8 mouse cellular contexts compared by ENCODE assay signal in genomic region chr3:149845083-149845825, GRCm38 (mm10).
DNase-seq lines count a peak whose midpoint lies in the region; ATAC-seq and TF ChIP-seq lines count a peak whose summit lies in the region.

No protein-coding gene starts in this region.

- no peaks in the 10 kb centered on the region for H3K36me3 ChIP-seq in kidney, postnatal 0 days (ENCODE audit: insufficient read depth, low read length)
- H3K36me3 ChIP-seq in embryonic facial prominence, embryonic 15.5 days, result no peaks in the 10 kb centered on the region
- no peaks in the 10 kb centered on the region for H3K36me3 ChIP-seq in hindbrain, embryonic 16.5 days (ENCODE audit: control insufficient read depth, insufficient read depth, low read length)
- H3K36me3 ChIP-seq in limb, embryonic 15.5 days, result no peaks in the 10 kb centered on the region

- peak overlapping the region; percentile 52 for H3K4me2 ChIP-seq in kidney, postnatal 0 days (ENCODE audit: low read length)
- peak overlapping the region; percentile 50 for H3K4me2 ChIP-seq in embryonic facial prominence, embryonic 15.5 days (replicated peaks)
- peak overlapping the region; percentile 52 for H3K4me2 ChIP-seq in hindbrain, embryonic 16.5 days (ENCODE audit: low read length)
- H3K4me2 ChIP-seq in limb, embryonic 15.5 days, result peak overlapping the region; percentile 36

- TF ChIP-seq CTCF in kidney, postnatal 0 days (IDR thresholded peaks at IDR 0.05; ENCODE audit: low read depth), result no peak

- no peaks in the 10 kb centered on the region for H3K27me3 ChIP-seq in kidney, postnatal 0 days (ENCODE audit: insufficient read depth, low read length)
- no peaks in the 10 kb centered on the region for H3K27me3 ChIP-seq in embryonic facial prominence, embryonic 15.5 days
- no peaks in the 10 kb centered on the region for H3K27me3 ChIP-seq in hindbrain, embryonic 16.5 days (replicated peaks; ENCODE audit: control insufficient read depth, insufficient read depth, low read length)
- no peaks in the 10 kb centered on the region; the same call in 1 of the 2 replicates for H3K27me3 ChIP-seq in limb, embryonic 15.5 days

- no peak for DNase-seq in kidney, postnatal 0 days (ENCODE audit: low spot score)
- DNase-seq in kidney, adult 8-10 months, result no peak
- DNase-seq in right cerebral cortex, adult 2 months (ENCODE audit: low spot score in 2 of 2), result peak; percentile 23 to 41
- DNase-seq in adrenal gland, adult 8-10 months, result no peak
- no peak for DNase-seq in ovary, postnatal 14 days (ENCODE audit: low spot score)

- 0 out of 2 replicates have a peak, but pooled peaks cover 7% of the 10 kb centered on the region for H3K4me1 ChIP-seq in kidney, postnatal 0 days (replicated peaks; ENCODE audit: insufficient read depth, low read length)
- H3K4me1 ChIP-seq in embryonic facial prominence, embryonic 15.5 days, result peaks cover 22% of the 10 kb centered on the region
- peaks cover 3% of the 10 kb centered on the region; the same call in 1 of the 2 replicates for H3K4me1 ChIP-seq in hindbrain, embryonic 16.5 days (ENCODE audit: control insufficient read depth, insufficient read depth, low read depth, low read length)
- H3K4me1 ChIP-seq in limb, embryonic 15.5 days, result peaks cover 18% of the 10 kb centered on the region

- ATAC-seq in kidney, postnatal 0 days (replicated peaks; ENCODE audit: low FRiP score, low read depth), result no peak
- ATAC-seq in embryonic facial prominence, embryonic 15.5 days (ENCODE audit: insufficient number of reproducible peaks, low FRiP score, low TSS enrichment, low read depth), result no peak
- ATAC-seq in hindbrain, embryonic 16.5 days, result peak; percentile 84
- ATAC-seq in limb, embryonic 15.5 days (ENCODE audit: insufficient number of reproducible peaks, low FRiP score, low TSS enrichment, low read depth), result no peak

- H3K27ac ChIP-seq in kidney, postnatal 0 days, result no peak overlapping the region
- no peak overlapping the region for H3K27ac ChIP-seq in embryonic facial prominence, embryonic 15.5 days (replicated peaks)
- H3K27ac ChIP-seq in hindbrain, embryonic 16.5 days (ENCODE audit: low read depth, low read length), result no peak overlapping the region
- H3K27ac ChIP-seq in limb, embryonic 15.5 days, result no peak overlapping the region

- WGBS in kidney, postnatal 0 days, result 10% methylated on average over 18 of the region's 18 CpGs
- WGBS in embryonic facial prominence, embryonic 15.5 days, result 4% methylated on average over 18 of the region's 18 CpGs
- WGBS in hindbrain, embryonic 16.5 days, result 16% methylated on average over 18 of the region's 18 CpGs
- 5% methylated on average over 18 of the region's 18 CpGs for WGBS in limb, embryonic 15.5 days

- H3K9me3 ChIP-seq in kidney, postnatal 0 days (replicated peaks; ENCODE audit: low read length), result no peaks in the 10 kb centered on the region
- H3K9me3 ChIP-seq in embryonic facial prominence, embryonic 15.5 days (replicated peaks), result no peaks in the 10 kb centered on the region
- H3K9me3 ChIP-seq in hindbrain, embryonic 16.5 days (ENCODE audit: control insufficient read depth, low read length), result no peaks in the 10 kb centered on the region
- H3K9me3 ChIP-seq in limb, embryonic 15.5 days, result no peaks in the 10 kb centered on the region

- peak overlapping the region; percentile 22 for H3K4me3 ChIP-seq in kidney, postnatal 0 days (replicated peaks; ENCODE audit: low read depth, low read length)
- H3K4me3 ChIP-seq in embryonic facial prominence, embryonic 15.5 days (replicated peaks), result peak overlapping the region; percentile 20
- H3K4me3 ChIP-seq in hindbrain, embryonic 16.5 days (ENCODE audit: low read length), result peak overlapping the region; percentile 13
- H3K4me3 ChIP-seq in limb, embryonic 15.5 days, result peak overlapping the region; percentile 19; the same call in 1 of the 2 replicates

- no peak overlapping the region for H3K9ac ChIP-seq in kidney, postnatal 0 days (ENCODE audit: low read depth, low read length)
- H3K9ac ChIP-seq in embryonic facial prominence, embryonic 15.5 days, result peak overlapping the region; percentile 1; the same call in 1 of the 2 replicates
- H3K9ac ChIP-seq in hindbrain, embryonic 16.5 days (ENCODE audit: low read depth, low read length), result 0 out of 2 replicates have a peak overlapping the region, but pooled peaks have one; percentile 30
- no peak overlapping the region for H3K9ac ChIP-seq in limb, embryonic 15.5 days

Comparison
In these comparisons a context has a peak if more than half of its experiments do, and no peak if none do; other contexts are left out.
1. DNase-seq: peak in right cerebral cortex, adult 2 months (2 of 2); none in kidney, postnatal 0 days (single experiment), kidney, adult 8-10 months (0 of 2), adrenal gland, adult 8-10 months (single experiment) and ovary, postnatal 14 days (single experiment).
2. H3K9ac ChIP-seq: peak in embryonic facial prominence, embryonic 15.5 days (single experiment) and hindbrain, embryonic 16.5 days (single experiment); none in kidney, postnatal 0 days (single experiment) and limb, embryonic 15.5 days (single experiment).
3. Peak in every context shown above with its lines, with median percentiles within 50 percentile points of each other: H3K4me2 ChIP-seq and H3K4me3 ChIP-seq.